Mouse (Mus musculus): ENCODE measurements at regions not wholly inside any gene's neighbourhood (a gene's known extent, or its start where the extent isn't known, plus 50 kb on each side); places are given as distances from the start of the nearest gene placed in this dataset.
"Not testable (repeated sequence)": the region's sequence is repeated elsewhere in the genome, so short reads cannot be mapped to it uniquely, and the experiment has no call there.

- H3K4me3 ChIP-seq = no peak overlapping the region
- ATAC-seq (ENCODE audit: low FRiP score, low read depth) = no peak
- H3K27me3 ChIP-seq (replicated peaks) = no peaks in the 10 kb centered on the region
- WGBS = 83% methylated on average over 2 of the region's 2 CpGs
- no peak overlapping the region for H3K4me2 ChIP-seq (replicated peaks)
- no peaks in the 10 kb centered on the region for H3K4me1 ChIP-seq
- H3K9me3 ChIP-seq = no peaks in the 10 kb centered on the region
- no peaks in the 10 kb centered on the region for H3K36me3 ChIP-seq
- no peak overlapping the region for H3K9ac ChIP-seq
- no peak overlapping the region for H3K27ac ChIP-seq
Measured at GRCm38 (mm10) chr6:22452203-22452602, 96.2 kb upstream of the Fam3c start.

GRCm38 (mm10) chr6:22450501-22450900, 94.5 kb upstream of the Fam3c start:
- Histone ChIP-seq H3K4me3 (no peak overlapping the region), H3K4me2 (replicated peaks) (no peak overlapping the region), H3K36me3 (no peaks in the 10 kb centered on the region), H3K27ac (no peak overlapping the region), H3K4me1 (no peaks in the 10 kb centered on the region), H3K9ac (no peak overlapping the region), H3K9me3 (no peaks in the 10 kb centered on the region), H3K27me3 (replicated peaks) (no peaks in the 10 kb centered on the region)
- ATAC-seq (ENCODE audit: low FRiP score, low read depth) = no peak

- H3K9ac ChIP-seq = no peak overlapping the region
- 88% methylated on average over 9 of the region's 9 CpGs for WGBS
- no peak for ATAC-seq (ENCODE audit: low FRiP score, low read depth)
Measured at GRCm38 (mm10) chr6:22448906-22449305, 92.9 kb upstream of the Fam3c start.

GRCm38 (mm10) chr6:22447636-22448035, 91.6 kb upstream of the Fam3c start:
- 79% methylated on average over 2 of the region's 2 CpGs for WGBS
- H3K36me3 ChIP-seq = no peaks in the 10 kb centered on the region
- H3K27ac ChIP-seq = no peak overlapping the region
- no peak overlapping the region for H3K4me3 ChIP-seq
- no peaks in the 10 kb centered on the region for H3K9me3 ChIP-seq
- ATAC-seq (ENCODE audit: low FRiP score, low read depth) = no peak
- no peak overlapping the region for H3K4me2 ChIP-seq (replicated peaks)
- H3K27me3 ChIP-seq (replicated peaks) = no peaks in the 10 kb centered on the region
- no peak overlapping the region for H3K9ac ChIP-seq
- H3K4me1 ChIP-seq = no peaks in the 10 kb centered on the region

More at GRCm38 (mm10) chr6:22448906-22449305, 92.9 kb upstream of the Fam3c start:
- no peaks in the 10 kb centered on the region for H3K4me1 ChIP-seq
- H3K4me3 ChIP-seq = no peak overlapping the region
- no peak overlapping the region for H3K27ac ChIP-seq
- H3K4me2 ChIP-seq (replicated peaks) = no peak overlapping the region
- no peaks in the 10 kb centered on the region for H3K9me3 ChIP-seq
- no peaks in the 10 kb centered on the region for H3K27me3 ChIP-seq (replicated peaks)
- no peaks in the 10 kb centered on the region for H3K36me3 ChIP-seq

GRCm38 (mm10) chr6:22446621-22447310, 90.7 kb upstream of the Fam3c start:
- ATAC-seq (ENCODE audit: low FRiP score, low read depth) = no peak
- Histone ChIP-seq H3K27me3 (replicated peaks) (no peaks in the 10 kb centered on the region), H3K27ac (no peak overlapping the region), H3K9ac (no peak overlapping the region), H3K4me2 (replicated peaks) (no peak overlapping the region), H3K4me3 (no peak overlapping the region), H3K36me3 (no peaks in the 10 kb centered on the region), H3K9me3 (no peaks in the 10 kb centered on the region), H3K4me1 (no peaks in the 10 kb centered on the region)
- 88% methylated on average over 15 of the region's 15 CpGs for WGBS

GRCm38 (mm10) chr6:22444856-22445255, 88.8 kb upstream of the Fam3c start:
- not testable (repeated sequence) for H3K36me3 ChIP-seq; H3K27me3 ChIP-seq (replicated peaks); ATAC-seq (ENCODE audit: low FRiP score, low read depth); H3K4me2 ChIP-seq (replicated peaks); H3K9ac ChIP-seq; H3K4me1 ChIP-seq; H3K9me3 ChIP-seq; H3K4me3 ChIP-seq; H3K27ac ChIP-seq
- 93% methylated on average over 6 of the region's 6 CpGs for WGBS

- no peaks in the 10 kb centered on the region for H3K4me1 ChIP-seq
- 92% methylated on average over 12 of the region's 12 CpGs for WGBS
Measured at GRCm38 (mm10) chr6:22444220-22444619, 88.2 kb upstream of the Fam3c start.

GRCm38 (mm10) chr6:22443573-22443972, 87.5 kb upstream of the Fam3c start:
- H3K27me3 ChIP-seq (replicated peaks) = no peaks in the 10 kb centered on the region
- ATAC-seq (ENCODE audit: low FRiP score, low read depth) = no peak
- no peaks in the 10 kb centered on the region for H3K9me3 ChIP-seq
- 46% methylated on average over 8 of the region's 8 CpGs for WGBS
- no peaks in the 10 kb centered on the region for H3K36me3 ChIP-seq
- H3K4me2 ChIP-seq (replicated peaks) = no peak overlapping the region
- H3K9ac ChIP-seq = no peak overlapping the region
- H3K4me3 ChIP-seq = no peak overlapping the region
- no peak overlapping the region for H3K27ac ChIP-seq
- H3K4me1 ChIP-seq = no peaks in the 10 kb centered on the region

More at GRCm38 (mm10) chr6:22444220-22444619, 88.2 kb upstream of the Fam3c start:
- no peak for ATAC-seq (ENCODE audit: low FRiP score, low read depth)
- H3K4me3 ChIP-seq = no peak overlapping the region
- H3K27ac ChIP-seq = no peak overlapping the region
- no peak overlapping the region for H3K9ac ChIP-seq
- H3K27me3 ChIP-seq (replicated peaks) = no peaks in the 10 kb centered on the region
- H3K36me3 ChIP-seq = no peaks in the 10 kb centered on the region
- H3K4me2 ChIP-seq (replicated peaks) = no peak overlapping the region
- H3K9me3 ChIP-seq = no peaks in the 10 kb centered on the region

GRCm38 (mm10) chr6:22443170-22443569, 87.1 kb upstream of the Fam3c start:
- no peak overlapping the region for H3K9ac ChIP-seq
- no peak for ATAC-seq (ENCODE audit: low FRiP score, low read depth)
- no peaks in the 10 kb centered on the region for H3K4me1 ChIP-seq
- no peaks in the 10 kb centered on the region for H3K27me3 ChIP-seq (replicated peaks)
- no peaks in the 10 kb centered on the region for H3K9me3 ChIP-seq
- H3K4me2 ChIP-seq (replicated peaks) = no peak overlapping the region
- H3K4me3 ChIP-seq = no peak overlapping the region
- 76% methylated on average over 3 of the region's 3 CpGs for WGBS
- no peaks in the 10 kb centered on the region for H3K36me3 ChIP-seq
- H3K27ac ChIP-seq = no peak overlapping the region

GRCm38 (mm10) chr6:22442591-22442990, 86.5 kb upstream of the Fam3c start:
- no peak overlapping the region for H3K4me3 ChIP-seq
- no peak for ATAC-seq (ENCODE audit: low FRiP score, low read depth)
- no peaks in the 10 kb centered on the region for H3K9me3 ChIP-seq
- H3K9ac ChIP-seq = no peak overlapping the region
- no peak overlapping the region for H3K4me2 ChIP-seq (replicated peaks)
- WGBS = 86% methylated on average over 8 of the region's 8 CpGs
- no peaks in the 10 kb centered on the region for H3K27me3 ChIP-seq (replicated peaks)
- H3K4me1 ChIP-seq = no peaks in the 10 kb centered on the region
- no peaks in the 10 kb centered on the region for H3K36me3 ChIP-seq
- no peak overlapping the region for H3K27ac ChIP-seq

GRCm38 (mm10) chr6:22439871-22440270, 83.8 kb upstream of the Fam3c start:
- Histone ChIP-seq H3K27ac (no peak overlapping the region), H3K9me3 (no peaks in the 10 kb centered on the region), H3K4me1 (no peaks in the 10 kb centered on the region), H3K4me2 (replicated peaks) (no peak overlapping the region), H3K9ac (no peak overlapping the region), H3K27me3 (replicated peaks) (no peaks in the 10 kb centered on the region), H3K4me3 (no peak overlapping the region), H3K36me3 (no peaks in the 10 kb centered on the region)
- WGBS = 87% methylated on average over 9 of the region's 9 CpGs
- ATAC-seq (ENCODE audit: low FRiP score, low read depth) = no peak

- 53% methylated on average over 3 of the region's 3 CpGs for WGBS
- peak; percentile 48; the same call in 1 of the 2 replicates for ATAC-seq (ENCODE audit: low FRiP score, low read depth)
- no peak overlapping the region for H3K27ac ChIP-seq
Measured at GRCm38 (mm10) chr6:22429026-22429425, 73.0 kb upstream of the Fam3c start.

GRCm38 (mm10) chr6:22424161-22424807, 68.2 kb upstream of the Fam3c start:
- Histone ChIP-seq H3K27ac (no peak overlapping the region), H3K9ac (no peak overlapping the region), H3K36me3 (no peaks in the 10 kb centered on the region), H3K4me1 (no peaks in the 10 kb centered on the region), H3K4me2 (replicated peaks) (no peak overlapping the region), H3K9me3 (no peaks in the 10 kb centered on the region), H3K27me3 (replicated peaks) (no peaks in the 10 kb centered on the region), H3K4me3 (no peak overlapping the region)
- 92% methylated on average over 10 of the region's 10 CpGs for WGBS
- ATAC-seq (ENCODE audit: low FRiP score, low read depth) = no peak

More at GRCm38 (mm10) chr6:22429026-22429425, 73.0 kb upstream of the Fam3c start:
- Histone ChIP-seq H3K27me3 (replicated peaks) (no peaks in the 10 kb centered on the region), H3K4me2 (replicated peaks) (no peak overlapping the region), H3K9me3 (no peaks in the 10 kb centered on the region), H3K9ac (no peak overlapping the region), H3K4me3 (no peak overlapping the region), H3K4me1 (no peaks in the 10 kb centered on the region), H3K36me3 (no peaks in the 10 kb centered on the region)
